Mouse (Mus musculus) liver, embryonic 12.5 days (tissue): ENCODE results near the gene Bcap29. TPM values are rescaled to one million over a fixed set of nuclear protein-coding genes. Genes with fewer than 3 reads are reported as not detected.

Experiments used
- ATAC-seq: fragments of 200-750 bp; cut with Nextera tagmentation; 2 replicates; pipeline ENCODE4 v1.8.0; 2017; ENCODE audit warnings: moderate number of reproducible peaks, mild to moderate bottlenecking, moderate library complexity
- H3K27ac ChIP-seq: fragments of 300-500 bp; sonication (generic); 2 replicates; pipeline ENCODE4 v1.5.1; 2016; ENCODE audit warnings: mild to moderate bottlenecking
- H3K27me3 ChIP-seq: fragments of 300-500 bp; sonication (generic); replicated peaks from 2 replicates; pipeline ENCODE4 v1.6.1; 2016; ENCODE audit warnings: mild to moderate bottlenecking, moderate library complexity
- H3K36me3 ChIP-seq: fragments of 300-500 bp; sonication (generic); 2 replicates; pipeline ENCODE4 v1.6.1; 2016; ENCODE audit warnings: mild to moderate bottlenecking, moderate library complexity
- H3K4me1 ChIP-seq: fragments of 300-500 bp; sonication (generic); 2 replicates; pipeline ENCODE4 v1.6.1; 2016
- H3K4me2 ChIP-seq: fragments of 300-500 bp; sonication (generic); 2 replicates; pipeline ENCODE4 v1.6.1; 2016; ENCODE audit warnings: mild to moderate bottlenecking, moderate library complexity
- H3K4me3 ChIP-seq: fragments of 300-500 bp; sonication (generic); 2 replicates; pipeline ENCODE4 v1.5.1; 2016; ENCODE audit warnings: mild to moderate bottlenecking, moderate library complexity
- H3K9ac ChIP-seq: fragments of 300-500 bp; sonication (generic); 2 replicates; pipeline ENCODE4 v1.6.1; 2016; ENCODE audit warnings: mild to moderate bottlenecking, moderate library complexity
- H3K9me3 ChIP-seq: fragments of 300-500 bp; sonication (generic); replicated peaks from 2 replicates; pipeline ENCODE4 v1.6.1; 2016; ENCODE audit warnings: mild to moderate bottlenecking, moderate library complexity
- WGBS: fragments of 180-500 bp; shearing (Covaris S2); methylation state at CpG from one replicate; pipeline ENCODE4 v1.1.7; 2016; ENCODE audit not compliant: insufficient replicate concordance; 5-methylcytosine and 5-hydroxymethylcytosine counted together
- polyA plus RNA-seq: library from polyadenylated mRNA; unstranded; fragments of >200 nt; fragmentation: Nextera tagmentation; extraction: Ambion mirVana; gene quantifications from 2 replicates; pipeline ENCODE4 v1.2.1, GENCODE M21; 2016

The Bcap29 gene
- polyA plus RNA-seq, 1 experiment from 2014 or later, result 42.5 TPM

GRCm38 (mm10) chr12:31620106-31620505 is 14.4 kb downstream of the Bcap29 start:
- Histone ChIP-seq H3K4me3 (no peak overlapping the region), H3K4me1 (no peaks in the 10 kb centered on the region), H3K27ac (no peak overlapping the region), H3K9me3 (no peaks in the 10 kb centered on the region), H3K36me3 (peaks cover 46% of the 10 kb centered on the region), H3K27me3 (no peaks in the 10 kb centered on the region), H3K9ac (no peak overlapping the region), H3K4me2 (no peak overlapping the region)
- ATAC-seq, result no peak
- 81% methylated on average over 8 of the region's 8 CpGs for WGBS

- Histone ChIP-seq H3K9ac (no peak overlapping the region), H3K36me3 (peaks cover 26% of the 10 kb centered on the region), H3K27me3 (no peaks in the 10 kb centered on the region), H3K4me1 (no peaks in the 10 kb centered on the region), H3K4me3 (no peak overlapping the region), H3K27ac (no peak overlapping the region), H3K4me2 (no peak overlapping the region), H3K9me3 (no peaks in the 10 kb centered on the region)
- no peak for ATAC-seq
- WGBS, result 74% methylated on average over 4 of the region's 4 CpGs
Observed at GRCm38 (mm10) chr12:31613353-31613752, 21.1 kb downstream of the Bcap29 start.

GRCm38 (mm10) chr12:31608138-31608537 is 26.3 kb downstream of the Bcap29 start:
- no peak for ATAC-seq
- H3K4me3 ChIP-seq, result no peak overlapping the region
- H3K4me1 ChIP-seq, result 0 out of 2 replicates have a peak, but pooled peaks cover 2% of the 10 kb centered on the region
- no peaks in the 10 kb centered on the region for H3K9me3 ChIP-seq
- 47% methylated on average over 3 of the region's 3 CpGs for WGBS
- H3K4me2 ChIP-seq, result no peak overlapping the region
- H3K27ac ChIP-seq, result no peak overlapping the region
- H3K9ac ChIP-seq, result no peak overlapping the region
- H3K36me3 ChIP-seq, result peaks cover 3% of the 10 kb centered on the region; the same call in 1 of the 2 replicates
- no peaks in the 10 kb centered on the region for H3K27me3 ChIP-seq

GRCm38 (mm10) chr12:31604894-31605293 is 29.6 kb downstream of the Bcap29 start:
- Histone ChIP-seq H3K27me3 (no peaks in the 10 kb centered on the region), H3K9me3 (no peaks in the 10 kb centered on the region), H3K4me1 (0 out of 2 replicates have a peak, but pooled peaks cover 2% of the 10 kb centered on the region), H3K36me3 (peaks cover 1% of the 10 kb centered on the region), H3K4me3 (no peak overlapping the region), H3K9ac (no peak overlapping the region), H3K27ac (no peak overlapping the region), H3K4me2 (no peak overlapping the region)
- ATAC-seq, result no peak
- 78% methylated on average over 3 of the region's 3 CpGs for WGBS

GRCm38 (mm10) chr12:31603586-31603985 is 30.9 kb downstream of the Bcap29 start:
- no peak overlapping the region for H3K9ac ChIP-seq
- H3K9me3 ChIP-seq, result no peaks in the 10 kb centered on the region
- no peak for ATAC-seq
- H3K27ac ChIP-seq, result no peak overlapping the region
- peaks cover 7% of the 10 kb centered on the region for H3K36me3 ChIP-seq
- no peak overlapping the region for H3K4me3 ChIP-seq
- H3K27me3 ChIP-seq, result no peaks in the 10 kb centered on the region
- H3K4me2 ChIP-seq, result no peak overlapping the region
- 0 out of 2 replicates have a peak, but pooled peaks cover 2% of the 10 kb centered on the region for H3K4me1 ChIP-seq
- 53% methylated on average over 6 of the region's 6 CpGs for WGBS

GRCm38 (mm10) chr12:31594296-31594695 is 40.2 kb downstream of the Bcap29 start:
- Histone ChIP-seq H3K9me3 (no peaks in the 10 kb centered on the region), H3K4me3 (no peak overlapping the region), H3K27ac (no peak overlapping the region), H3K36me3 (peaks cover 16% of the 10 kb centered on the region), H3K4me1 (no peaks in the 10 kb centered on the region), H3K27me3 (no peaks in the 10 kb centered on the region), H3K9ac (no peak overlapping the region), H3K4me2 (no peak overlapping the region)
- no peak for ATAC-seq
- 88% methylated on average over 3 of the region's 3 CpGs for WGBS

- ATAC-seq, result no peak
- no peak overlapping the region for H3K4me2 ChIP-seq
- no peaks in the 10 kb centered on the region for H3K4me1 ChIP-seq
- no peak overlapping the region for H3K27ac ChIP-seq
- H3K9me3 ChIP-seq, result 0 out of 2 replicates have a peak, but pooled peaks cover 3% of the 10 kb centered on the region
- H3K27me3 ChIP-seq, result no peaks in the 10 kb centered on the region
- H3K4me3 ChIP-seq, result no peak overlapping the region
- 51% methylated on average over 3 of the region's 3 CpGs for whole genome bisulfite sequencing
- H3K9ac ChIP-seq, result no peak overlapping the region
- peaks cover 14% of the 10 kb centered on the region for H3K36me3 ChIP-seq
Observed at GRCm38 (mm10) chr12:31592011-31592410, 42.4 kb downstream of the Bcap29 start.

- WGBS, result 63% methylated on average over 2 of the region's 2 CpGs
- Histone ChIP-seq H3K4me3 (no peak overlapping the region), H3K9me3 (0 out of 2 replicates have a peak, but pooled peaks cover 3% of the 10 kb centered on the region), H3K27ac (no peak overlapping the region), H3K9ac (no peak overlapping the region), H3K36me3 (no peaks in the 10 kb centered on the region), H3K4me2 (no peak overlapping the region), H3K27me3 (0 out of 2 replicates have a peak, but pooled peaks cover 4% of the 10 kb centered on the region), H3K4me1 (no peaks in the 10 kb centered on the region)
- no peak for ATAC-seq
Observed at GRCm38 (mm10) chr12:31583726-31584125, 50.7 kb downstream of the Bcap29 start.

GRCm38 (mm10) chr12:31582081-31582480 is 52.4 kb downstream of the Bcap29 start:
- Histone ChIP-seq H3K4me3 (no peak overlapping the region), H3K4me1 (no peaks in the 10 kb centered on the region), H3K36me3 (no peaks in the 10 kb centered on the region), H3K4me2 (no peak overlapping the region), H3K27ac (no peak overlapping the region), H3K9me3 (no peaks in the 10 kb centered on the region), H3K9ac (no peak overlapping the region), H3K27me3 (0 out of 2 replicates have a peak, but pooled peaks cover 4% of the 10 kb centered on the region)
- WGBS, result 61% methylated on average over 5 of the region's 5 CpGs
- ATAC-seq, result no peak

GRCm38 (mm10) chr12:31581319-31581810 is 53.1 kb downstream of the Bcap29 start:
- ATAC-seq, result no peak
- H3K9ac ChIP-seq, result no peak overlapping the region
- no peaks in the 10 kb centered on the region for H3K4me1 ChIP-seq
- WGBS, result 67% methylated on average over 7 of the region's 7 CpGs
- H3K4me3 ChIP-seq, result no peak overlapping the region
- 0 out of 2 replicates have a peak, but pooled peaks cover 4% of the 10 kb centered on the region for H3K27me3 ChIP-seq
- H3K4me2 ChIP-seq, result no peak overlapping the region
- H3K36me3 ChIP-seq, result no peaks in the 10 kb centered on the region
- H3K9me3 ChIP-seq, result no peaks in the 10 kb centered on the region
- H3K27ac ChIP-seq, result no peak overlapping the region

GRCm38 (mm10) chr12:31580634-31581318 is 53.7 kb downstream of the Bcap29 start:
- no peaks in the 10 kb centered on the region for H3K4me1 ChIP-seq
- H3K4me3 ChIP-seq, result no peak overlapping the region
- no peaks in the 10 kb centered on the region for H3K36me3 ChIP-seq
- H3K4me2 ChIP-seq, result no peak overlapping the region
- no peak for ATAC-seq
- H3K27ac ChIP-seq, result no peak overlapping the region
- H3K27me3 ChIP-seq, result 0 out of 2 replicates have a peak, but pooled peaks cover 4% of the 10 kb centered on the region
- 66% methylated on average over 5 of the region's 5 CpGs for WGBS
- no peak overlapping the region for H3K9ac ChIP-seq
- no peaks in the 10 kb centered on the region for H3K9me3 ChIP-seq

- no peaks in the 10 kb centered on the region for H3K27me3 ChIP-seq
- H3K36me3 ChIP-seq, result no peaks in the 10 kb centered on the region
- 80% methylated on average over 8 of the region's 8 CpGs for WGBS
- no peaks in the 10 kb centered on the region for H3K4me1 ChIP-seq
- H3K4me3 ChIP-seq, result no peak overlapping the region
- no peak overlapping the region for H3K9ac ChIP-seq
- no peak overlapping the region for H3K4me2 ChIP-seq
- no peaks in the 10 kb centered on the region for H3K9me3 ChIP-seq
- H3K27ac ChIP-seq, result no peak overlapping the region
- ATAC-seq, result no peak
Observed at GRCm38 (mm10) chr12:31578691-31579476, 55.6 kb downstream of the Bcap29 start.
